Mouse (Mus musculus) CH12F3 (cell line): Measurements from ENCODE around the gene Slc6a14.

Experiments
- in situ Hi-C: fragments of 300-500 bp; cut with MboI; formaldehyde crosslinking; loops from 2 replicates; pipeline ENCODE4 v1.14.3; 2020; ENCODE audit warnings: low sequenced_read_pairs

Slc6a14 gene

GRCm38 (mm10) chrX:21714829-21715228 is at the start of gene Slc6a14:
Gene Slc6a14, plus strand, starts transcription at chrX:21714896.
- in situ Hi-C loops: no loop called here

GRCm38 (mm10) chrX:21670896-21671295 is 43.8 kb upstream of the Slc6a14 start:
- in situ Hi-C loops: no loop called here

DNA sequence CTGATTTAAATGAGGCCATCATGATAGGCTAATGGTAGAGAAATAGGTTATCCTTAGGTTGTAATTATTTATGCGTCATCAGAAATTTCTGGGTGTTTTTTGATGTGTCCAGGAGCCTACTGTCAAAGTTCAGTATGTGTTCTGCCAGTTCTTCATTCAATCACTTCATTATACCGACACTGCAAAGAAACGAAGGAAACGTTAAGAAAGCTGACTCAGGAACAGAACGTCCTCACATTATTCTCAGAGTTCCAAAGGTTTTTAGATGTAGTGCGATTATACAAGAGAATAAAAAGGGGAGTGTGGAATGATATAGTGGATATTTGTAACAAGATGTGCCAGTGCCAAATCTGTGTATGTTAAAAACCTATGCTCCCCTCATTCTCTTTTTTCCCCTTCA is 19.5 kb upstream of the Slc6a14 start:
- in situ Hi-C loops: no loop called here

DNA sequence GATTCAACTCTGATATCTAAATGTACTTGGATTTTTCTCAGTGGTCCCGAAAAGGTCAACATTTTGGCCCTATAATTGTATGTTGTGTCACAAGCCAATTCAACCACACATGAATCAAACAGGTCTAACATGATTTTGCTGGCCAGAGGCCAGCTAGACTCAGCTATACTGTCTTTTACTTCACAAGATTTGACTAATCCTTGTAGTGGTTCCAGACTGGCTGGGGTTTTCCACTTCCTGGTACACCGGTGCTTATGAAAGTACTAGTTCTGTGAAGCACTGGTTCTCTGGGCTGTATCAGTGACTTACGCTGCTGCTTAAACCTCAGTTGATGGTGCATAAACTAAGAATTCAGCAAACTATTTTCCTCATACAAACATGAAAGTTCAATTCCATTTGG is 19.0 kb upstream of the Slc6a14 start:
- in situ Hi-C loops: no loop called here

GRCm38 (mm10) chrX:21701646-21702045 is 13.1 kb upstream of the Slc6a14 start:
- in situ Hi-C loops: no loop called here

GRCm38 (mm10) chrX:21704470-21704869 is 10.2 kb upstream of the Slc6a14 start:
- in situ Hi-C loops: no loop called here

GRCm38 (mm10) chrX:21715293-21715692 is 597 bp downstream of the Slc6a14 start:
- in situ Hi-C loops: no loop called here

DNA sequence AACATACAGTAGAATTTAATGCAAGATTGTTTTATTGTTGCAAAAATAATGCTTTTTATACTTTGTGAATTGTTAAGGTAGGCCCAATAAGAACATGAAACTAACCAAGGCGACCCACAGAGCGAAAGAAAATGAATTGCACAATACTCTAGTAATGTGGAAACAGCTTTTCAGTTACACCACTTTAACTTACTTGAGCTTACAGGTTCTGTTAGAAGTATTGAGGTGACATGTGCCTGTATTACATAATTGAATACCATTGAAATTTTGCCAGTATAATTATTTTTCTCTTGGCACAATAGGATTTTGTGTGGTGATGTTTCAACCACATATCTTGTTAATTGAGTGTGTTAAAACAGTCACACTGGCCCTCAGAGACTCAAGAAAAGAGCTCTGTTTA is 2.2 kb downstream of the Slc6a14 start:
- in situ Hi-C loops: no loop called here

DNA sequence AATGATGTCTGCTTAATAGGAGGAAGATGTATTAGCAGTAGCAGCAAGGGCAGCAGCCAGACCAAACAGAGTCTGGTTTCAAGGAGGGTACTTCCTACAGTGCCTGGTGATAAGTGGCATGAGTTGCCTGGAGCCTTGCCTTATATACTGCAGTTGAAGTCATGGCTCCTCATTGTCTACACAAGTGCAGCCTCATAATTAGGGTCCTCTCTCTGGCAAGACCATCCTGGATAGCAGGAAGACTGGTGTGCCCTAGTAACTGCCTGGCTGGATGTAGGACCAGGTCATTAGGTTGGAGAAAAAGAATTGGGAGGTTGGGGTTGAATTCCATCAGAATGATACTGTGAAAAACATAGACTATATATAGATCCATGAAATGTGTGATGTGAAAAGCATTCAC is 30.3 kb downstream of the Slc6a14 start, which contains the start of gene Gm28269:
Gene Gm28269 (minus strand): TSS at position 101 of the 400 bp plus-strand sequence.
- in situ Hi-C loops: no loop called here
